Mouse (Mus musculus) frontal cortex, adult 2 months (tissue): ENCODE data around the gene Atl3. TPM values are rescaled to one million over a fixed set of nuclear protein-coding genes. Genes with fewer than 3 reads are reported as not detected.

Source experiments
- DNase-seq, 2 experiments: peaks; one replicate each; pipeline ENCODE4 v3.0.0; 2022; ENCODE audit warnings: low spot score in 1 of 2; ENCODE audit errors: extremely low spot score in 1 of 2
- polyA plus RNA-seq: library from polyadenylated mRNA; depleted of rRNA; stranded (reverse); fragments of >200 nt; gene quantifications from 2 replicates; pipeline ENCODE4 v1.2.3, GENCODE M21; 2012; rRNA removed

Gene Atl3
- 14.3 and 18.7 TPM in 2 replicates for polyA plus RNA-seq

- no peak for DNase-seq
These were observed at the start of gene Atl3 for GRCm38 (mm10) chr19:7493352-7494186. Atl3 (plus strand) TSS chr19:7494040.

DNA sequence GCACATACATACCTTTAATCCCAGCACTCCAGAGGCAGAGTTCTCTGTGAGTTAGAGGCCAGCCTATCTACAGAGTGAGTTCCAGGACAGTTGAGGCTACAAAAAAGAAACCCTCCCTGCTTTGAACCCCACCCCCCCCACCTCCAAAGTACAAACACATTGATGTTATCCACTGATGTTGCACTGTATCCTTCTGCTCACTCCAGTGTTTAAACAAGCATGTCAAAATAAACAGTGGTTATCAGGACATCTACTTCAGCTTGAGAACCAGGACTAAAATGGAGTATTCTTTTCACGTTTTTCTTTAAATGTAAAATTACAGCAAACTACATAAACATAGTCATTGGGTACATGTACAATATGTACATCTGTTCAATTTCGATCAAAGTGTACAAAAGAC, 48.7 kb upstream of the Atl3 start:
- no peak for DNase-seq

DNA sequence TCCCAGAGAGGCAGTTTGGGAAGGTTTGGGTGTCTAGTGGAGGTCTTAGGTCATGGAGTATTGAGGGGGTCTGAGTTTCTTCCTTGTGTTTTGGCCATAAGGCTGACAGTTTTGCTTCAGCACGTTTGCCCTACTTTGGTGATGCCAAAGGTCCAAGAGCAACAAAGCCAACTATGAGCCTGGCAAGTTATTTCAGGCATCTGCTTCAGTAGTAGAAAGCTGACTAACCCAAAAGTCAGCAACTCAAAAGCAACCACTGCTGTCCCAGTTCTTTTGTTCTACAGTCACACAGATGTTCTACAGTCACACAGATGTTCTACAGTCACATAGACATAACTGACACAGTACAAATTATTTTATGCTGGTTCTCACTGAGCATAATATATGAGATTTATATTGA, 48.2 kb upstream of the Atl3 start:
- no peak for DNase-seq

DNA sequence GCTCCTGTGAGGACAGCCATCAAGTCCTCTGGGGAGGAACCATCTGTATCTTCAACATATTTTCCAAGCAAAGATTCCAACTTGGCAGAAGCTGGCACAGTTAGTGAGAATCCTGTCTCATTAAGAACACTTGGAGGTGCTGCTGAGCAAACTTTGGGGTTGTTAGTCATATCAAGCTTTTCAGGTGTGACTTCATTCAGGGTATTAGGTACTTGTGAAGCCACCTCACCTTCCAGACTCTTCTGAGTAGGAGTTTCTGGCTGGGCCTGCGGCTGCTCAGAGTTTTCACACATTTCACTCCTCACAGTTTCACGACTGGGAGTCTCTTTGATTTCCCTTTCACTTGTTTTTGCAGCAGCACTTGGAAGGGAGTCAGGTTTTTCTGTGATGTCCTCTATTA, 37.0 kb upstream of the Atl3 start:
- peak; percentile 12 to 28 for DNase-seq

DNA sequence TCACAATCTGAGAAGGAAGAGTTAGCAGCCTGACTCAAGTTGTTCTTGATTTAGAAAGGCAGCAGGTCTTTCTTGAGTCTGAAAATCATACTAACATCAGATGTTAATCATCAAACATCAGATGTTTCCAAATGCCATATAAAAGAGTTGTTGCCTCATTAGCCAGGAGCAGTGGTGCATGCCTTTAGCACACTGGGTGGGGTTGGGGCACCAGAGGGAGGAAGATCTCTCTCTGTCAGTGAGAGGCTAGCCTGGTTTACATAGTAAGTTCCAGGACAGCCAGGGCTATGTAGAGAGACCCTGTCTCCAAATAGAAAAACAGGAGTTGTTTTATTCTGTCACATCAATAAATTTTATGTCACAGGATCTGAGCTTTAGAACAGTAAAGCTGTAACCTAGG, 34.9 kb upstream of the Atl3 start:
- no peak for DNase-seq

DNA sequence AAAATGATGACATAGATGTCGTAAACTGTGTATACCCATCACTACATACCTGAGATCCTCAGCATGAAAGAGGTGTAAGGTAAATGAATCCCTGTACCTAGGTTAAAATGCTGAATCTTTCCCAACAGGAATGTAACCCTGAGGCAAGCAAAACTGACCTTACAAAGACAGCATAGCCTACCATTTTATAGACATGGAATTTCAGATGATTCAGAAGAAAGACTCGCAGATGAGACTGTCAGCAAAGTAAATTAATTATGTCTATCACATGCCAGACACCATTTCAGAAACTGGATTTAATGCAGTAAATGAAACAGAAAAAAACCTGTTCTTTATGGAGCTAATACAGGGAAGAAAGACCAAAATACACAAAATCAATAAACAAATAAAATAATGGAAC, 34.5 kb upstream of the Atl3 start:
- no peak for DNase-seq

DNA sequence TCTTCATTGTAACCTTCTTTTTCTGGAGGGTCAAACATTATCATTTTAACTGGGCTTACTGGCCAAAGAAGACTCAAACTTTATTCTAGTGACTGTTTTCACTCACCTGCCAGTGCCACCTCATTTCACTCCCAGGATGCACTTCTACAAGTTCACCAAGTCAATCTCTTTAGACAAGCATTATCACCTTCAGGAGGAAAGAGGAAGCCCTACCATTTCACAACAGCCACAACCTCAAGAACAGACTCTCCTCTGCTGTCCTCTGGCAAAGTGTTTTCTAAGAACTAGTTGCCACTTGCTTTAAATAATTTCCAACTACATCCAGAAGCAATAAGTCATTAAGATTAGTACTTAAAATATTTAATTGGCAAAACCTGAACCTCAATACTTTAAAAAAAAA, 25.9 kb upstream of the Atl3 start:
- DNase-seq: no peak

- DNase-seq: no peak
These were observed 23.2 kb upstream of the Atl3 start for GRCm38 (mm10) chr19:7470643-7471042.

- DNase-seq: no peak
These were observed 14.0 kb upstream of the Atl3 start for GRCm38 (mm10) chr19:7479751-7480248.

GRCm38 (mm10) chr19:7481541-7482265, 12.1 kb upstream of the Atl3 start:
- DNase-seq: peak in 1 of 2 experiments; percentile 62

DNA sequence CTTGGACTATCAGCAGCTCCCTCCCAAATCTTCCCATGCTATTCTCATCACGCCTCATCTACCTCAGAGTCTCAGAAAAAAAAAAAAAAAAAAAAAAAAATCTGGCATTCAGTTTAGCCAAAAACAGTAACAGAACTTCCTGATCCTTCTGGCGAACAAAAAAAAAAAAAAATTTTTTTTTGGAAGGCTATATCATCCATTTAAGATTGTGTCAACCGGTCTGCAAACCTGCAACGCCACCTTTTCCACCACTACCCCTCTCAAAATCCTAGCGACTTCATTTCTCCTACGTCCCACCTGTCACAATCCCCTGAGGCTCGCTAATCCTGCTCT, 11.6 kb upstream of the Atl3 start:
- DNase-seq: no peak

GRCm38 (mm10) chr19:7482599-7483511, 11.0 kb upstream of the Atl3 start, which contains the start of gene Rtn3:
Rtn3 (minus strand) TSS chr19:7483281.
- DNase-seq: peak; percentile 91 to 98

GRCm38 (mm10) chr19:7483512-7483882, 10.3 kb upstream of the Atl3 start:
- peak; percentile 55 to 84 for DNase-seq

- peak in 1 of 2 experiments; percentile 40 for DNase-seq
These were observed 9.8 kb upstream of the Atl3 start for GRCm38 (mm10) chr19:7484076-7484475.

GRCm38 (mm10) chr19:7487680-7488079, 6.2 kb upstream of the Atl3 start:
- DNase-seq: no peak

DNA sequence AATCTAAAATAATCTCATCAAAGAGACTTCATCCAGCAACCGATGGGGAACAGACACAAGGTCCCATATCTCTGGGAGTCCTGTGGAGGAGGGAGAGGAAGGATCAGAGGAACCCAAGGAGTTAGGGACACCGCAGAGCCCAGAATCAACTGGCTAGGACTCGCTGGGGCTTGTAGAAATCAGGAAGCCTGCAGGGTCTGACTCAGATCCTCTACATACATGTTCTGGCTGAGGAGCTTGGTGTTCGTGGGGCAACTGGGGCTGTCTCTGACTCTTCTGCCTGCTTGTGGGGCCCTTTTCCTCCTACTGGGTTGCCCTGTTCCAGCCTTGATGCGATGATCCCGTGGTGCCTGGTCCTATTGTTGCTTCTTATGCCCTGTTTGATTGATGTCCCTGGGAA, 1.9 kb upstream of the Atl3 start:
- DNase-seq: no peak

- no peak for DNase-seq
These were observed 1.2 kb upstream of the Atl3 start for GRCm38 (mm10) chr19:7492682-7493081.

DNA sequence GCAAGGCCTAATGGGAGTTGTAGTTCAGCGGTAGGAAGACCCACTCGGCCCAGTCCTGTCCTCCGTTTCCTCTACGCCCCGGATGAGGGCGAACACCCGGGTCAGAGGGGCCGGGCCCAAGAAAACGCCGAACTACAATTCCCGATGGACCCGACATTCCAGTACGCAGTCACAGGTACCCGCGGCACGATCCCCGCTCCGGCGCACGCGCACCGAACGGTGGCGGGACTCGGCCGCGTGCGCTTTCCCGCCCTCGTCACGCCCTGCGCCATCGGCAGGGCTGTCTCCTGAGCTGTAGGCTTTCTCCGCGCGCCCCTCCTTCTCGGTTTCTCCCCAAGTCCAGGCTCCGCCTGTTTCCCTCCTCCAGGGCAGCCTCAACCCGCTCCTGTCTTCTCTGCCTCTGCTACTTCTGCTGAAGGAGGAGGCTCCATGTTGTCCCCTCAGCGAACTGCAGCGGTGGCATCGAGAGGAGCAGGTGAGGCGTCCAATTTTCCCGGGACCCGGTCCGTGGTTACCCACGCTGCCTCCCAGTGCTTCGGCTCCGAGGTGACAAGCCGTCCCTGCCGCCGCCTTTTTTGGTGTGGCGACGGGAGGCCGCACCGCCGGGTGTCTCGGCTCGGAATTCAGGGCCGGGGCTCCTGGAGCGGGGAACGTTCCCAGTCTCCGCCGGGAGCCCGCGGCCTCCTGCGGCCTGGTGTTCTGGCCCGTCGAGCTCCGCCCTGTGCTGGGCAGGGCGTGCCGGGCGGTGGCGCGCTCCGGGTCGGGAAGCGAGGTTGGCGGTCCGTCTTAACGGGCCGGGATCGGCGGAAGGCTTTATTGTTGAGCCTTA, 561 bp downstream of the Atl3 start:
- DNase-seq: peak; percentile 97 to 98

GRCm38 (mm10) chr19:7495221-7496038, 1.6 kb downstream of the Atl3 start:
- no peak for DNase-seq
